Mouse (Mus musculus): ENCODE results near the gene Gpsm1. TPM values are rescaled to one million over a fixed set of nuclear protein-coding genes. Genes with fewer than 3 reads are reported as not detected.

The Gpsm1 gene
- polyA plus RNA-seq, 2 experiments = 1.1 to 2.3 TPM

DNA sequence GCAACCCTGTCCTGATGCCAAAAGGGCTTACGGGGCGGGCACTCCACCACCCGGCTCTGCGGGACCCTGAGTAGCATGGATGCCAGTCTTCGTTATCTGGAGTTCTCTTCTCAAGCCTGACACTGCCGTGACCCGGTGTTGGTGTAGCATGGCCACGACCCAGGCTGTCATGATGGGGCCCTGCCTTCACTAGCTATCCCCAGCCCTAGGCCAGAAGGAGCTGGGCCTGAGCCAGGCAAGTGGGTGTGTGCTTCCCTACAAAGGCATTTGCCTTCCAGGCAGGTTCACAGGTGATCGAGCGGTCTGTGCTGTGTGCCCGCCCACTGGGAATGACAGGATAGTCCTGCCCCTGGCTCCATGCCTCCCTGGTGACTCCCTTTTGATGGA, 603 bp downstream of the Gpsm1 start:
- TF ChIP-seq EP300 (IDR thresholded peaks at IDR 0.05; ENCODE audit: low read depth) (no peak), CTCF (IDR thresholded peaks at IDR 0.05; ENCODE audit: low read depth) (no peak)
- WGBS (ENCODE audit: insufficient replicate concordance) = 5% methylated on average over 11 of the region's 11 CpGs
- peak overlapping the region; percentile 64 for H3K4me2 ChIP-seq (ENCODE audit: low read depth)
- no peak for DNase-seq (ENCODE audit: low read depth in 3 of 3, low spot score in 3 of 3)
- H3K27ac ChIP-seq = no peak overlapping the region
- H3K9me3 ChIP-seq (ENCODE audit: control insufficient read depth, low read length) = no peaks in the 10 kb centered on the region
- ATAC-seq (ENCODE audit: insufficient read depth) = peak; percentile 38; the same call in 1 of the 2 replicates
- H3K27me3 ChIP-seq (ENCODE audit: control insufficient read depth, insufficient read depth, low read length) = no peaks in the 10 kb centered on the region
- H3K9ac ChIP-seq (replicated peaks) = 0 out of 2 replicates have a peak overlapping the region, but pooled peaks have one; percentile 3
- H3K4me3 ChIP-seq (ENCODE audit: insufficient read depth in 1 of 2, low read depth in 2 of 2, low read length in 2 of 2) = peak overlapping the region; percentile 37 to 54
- H3K4me1 ChIP-seq (replicated peaks; ENCODE audit: control insufficient read depth in 2 of 2, insufficient read depth in 2 of 2, low read length in 1 of 2) = no peaks in the 10 kb centered on the region
- no peaks in the 10 kb centered on the region for H3K36me3 ChIP-seq (replicated peaks; ENCODE audit: control insufficient read depth, insufficient read depth, low read depth)

- ATAC-seq (ENCODE audit: insufficient read depth) (no peak), DNase-seq (ENCODE audit: low read depth in 3 of 3, low spot score in 3 of 3) (no peak)
- 70% methylated on average over 9 of the region's 9 CpGs for WGBS (ENCODE audit: insufficient replicate concordance)
- no peak overlapping the region; the same call in 1 of the 2 replicates for H3K4me2 ChIP-seq (ENCODE audit: low read depth)
- H3K27me3 ChIP-seq (ENCODE audit: control insufficient read depth, insufficient read depth, low read length) = no peaks in the 10 kb centered on the region
- H3K36me3 ChIP-seq (replicated peaks; ENCODE audit: control insufficient read depth, insufficient read depth, low read depth) = no peaks in the 10 kb centered on the region
- H3K4me3 ChIP-seq (ENCODE audit: insufficient read depth in 1 of 2, low read depth in 2 of 2, low read length in 2 of 2) = no peak overlapping the region
- H3K4me1 ChIP-seq (replicated peaks; ENCODE audit: control insufficient read depth in 2 of 2, insufficient read depth in 2 of 2, low read length in 1 of 2) = no peaks in the 10 kb centered on the region
- no peak overlapping the region for H3K9ac ChIP-seq (replicated peaks)
- TF ChIP-seq EP300 (IDR thresholded peaks at IDR 0.05; ENCODE audit: low read depth) (no peak), CTCF (IDR thresholded peaks at IDR 0.05; ENCODE audit: low read depth) (no peak)
- H3K9me3 ChIP-seq (ENCODE audit: control insufficient read depth, low read length) = no peaks in the 10 kb centered on the region
- H3K27ac ChIP-seq = no peak overlapping the region
Measured at GRCm38 (mm10) chr2:26316576-26317246, 1.4 kb downstream of the Gpsm1 start.

GRCm38 (mm10) chr2:26317371-26317770, 2.1 kb downstream of the Gpsm1 start:
- no peaks in the 10 kb centered on the region for H3K27me3 ChIP-seq (ENCODE audit: control insufficient read depth, insufficient read depth, low read length)
- H3K4me1 ChIP-seq (replicated peaks; ENCODE audit: control insufficient read depth in 2 of 2, insufficient read depth in 2 of 2, low read length in 1 of 2) = no peaks in the 10 kb centered on the region
- no peak overlapping the region for H3K4me2 ChIP-seq (ENCODE audit: low read depth)
- WGBS (ENCODE audit: insufficient replicate concordance) = 52% methylated on average over 3 of the region's 3 CpGs
- no peak for TF ChIP-seq CTCF (IDR thresholded peaks at IDR 0.05; ENCODE audit: low read depth)
- no peak for TF ChIP-seq EP300 (IDR thresholded peaks at IDR 0.05; ENCODE audit: low read depth)
- H3K9ac ChIP-seq (replicated peaks) = no peak overlapping the region
- H3K27ac ChIP-seq = no peak overlapping the region
- DNase-seq (ENCODE audit: low read depth in 3 of 3, low spot score in 3 of 3) = no peak
- H3K4me3 ChIP-seq (ENCODE audit: insufficient read depth in 1 of 2, low read depth in 2 of 2, low read length in 2 of 2) = no peak overlapping the region
- H3K9me3 ChIP-seq (ENCODE audit: control insufficient read depth, low read length) = no peaks in the 10 kb centered on the region
- no peak for ATAC-seq (ENCODE audit: insufficient read depth)
- no peaks in the 10 kb centered on the region for H3K36me3 ChIP-seq (replicated peaks; ENCODE audit: control insufficient read depth, insufficient read depth, low read depth)

DNA sequence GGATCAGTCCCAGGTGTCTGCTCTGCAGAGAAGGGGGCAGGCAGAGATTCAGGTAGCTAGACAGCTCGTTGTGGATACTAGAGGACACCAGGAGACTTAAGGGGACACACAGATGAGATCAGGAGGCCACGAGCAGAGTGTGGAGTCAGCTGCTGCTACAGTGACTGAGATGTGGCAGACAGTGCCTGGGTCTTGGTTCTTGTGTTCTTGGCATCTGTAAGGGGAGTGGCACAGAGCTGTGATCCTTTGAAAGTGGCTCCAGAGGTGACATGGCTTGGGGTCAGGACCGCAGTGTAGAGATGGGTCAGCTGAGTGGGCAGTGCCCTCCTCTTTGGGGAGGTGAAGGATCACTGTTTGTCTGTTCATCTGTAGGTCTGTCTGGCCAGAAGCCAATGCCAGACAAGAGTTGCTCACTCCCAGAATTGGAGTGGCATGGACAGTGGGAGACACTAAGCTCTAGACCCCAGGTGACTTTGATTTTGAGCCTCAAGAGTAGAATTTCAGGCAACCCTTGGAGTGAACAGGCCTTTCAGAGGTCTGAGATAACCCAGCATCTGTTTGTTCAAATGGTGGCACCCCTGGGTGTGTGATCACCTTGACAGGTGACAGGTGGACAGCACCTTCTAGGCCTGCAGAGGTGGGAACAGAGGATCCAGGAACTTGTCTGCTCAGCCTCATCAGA, 2.8 kb downstream of the Gpsm1 start:
- no peak overlapping the region for H3K4me3 ChIP-seq (ENCODE audit: insufficient read depth in 1 of 2, low read depth in 2 of 2, low read length in 2 of 2)
- H3K27ac ChIP-seq = no peak overlapping the region
- no peak for DNase-seq (ENCODE audit: low read depth in 3 of 3, low spot score in 3 of 3)
- no peak overlapping the region for H3K4me2 ChIP-seq (ENCODE audit: low read depth)
- TF ChIP-seq EP300 (IDR thresholded peaks at IDR 0.05; ENCODE audit: low read depth) (no peak), CTCF (IDR thresholded peaks at IDR 0.05; ENCODE audit: low read depth) (no peak)
- no peak for ATAC-seq (ENCODE audit: insufficient read depth)
- H3K4me1 ChIP-seq (replicated peaks; ENCODE audit: control insufficient read depth in 2 of 2, insufficient read depth in 2 of 2, low read length in 1 of 2) = no peaks in the 10 kb centered on the region
- no peak overlapping the region for H3K9ac ChIP-seq (replicated peaks)
- H3K27me3 ChIP-seq (ENCODE audit: control insufficient read depth, insufficient read depth, low read length) = no peaks in the 10 kb centered on the region
- 60% methylated on average over 3 of the region's 3 CpGs for WGBS (ENCODE audit: insufficient replicate concordance)
- H3K36me3 ChIP-seq (replicated peaks; ENCODE audit: control insufficient read depth, insufficient read depth, low read depth) = no peaks in the 10 kb centered on the region
- H3K9me3 ChIP-seq (ENCODE audit: control insufficient read depth, low read length) = no peaks in the 10 kb centered on the region

GRCm38 (mm10) chr2:26319109-26319508, 3.8 kb downstream of the Gpsm1 start:
- TF ChIP-seq EP300 (IDR thresholded peaks at IDR 0.05; ENCODE audit: low read depth) = no peak
- TF ChIP-seq CTCF (IDR thresholded peaks at IDR 0.05; ENCODE audit: low read depth) = no peak
- Histone ChIP-seq H3K27ac (no peak overlapping the region), H3K4me1 (replicated peaks; ENCODE audit: control insufficient read depth in 2 of 2, insufficient read depth in 2 of 2, low read length in 1 of 2) (no peaks in the 10 kb centered on the region), H3K4me3 (ENCODE audit: insufficient read depth in 1 of 2, low read depth in 2 of 2, low read length in 2 of 2) (no peak overlapping the region), H3K36me3 (replicated peaks; ENCODE audit: control insufficient read depth, insufficient read depth, low read depth) (no peaks in the 10 kb centered on the region), H3K4me2 (ENCODE audit: low read depth) (no peak overlapping the region), H3K27me3 (ENCODE audit: control insufficient read depth, insufficient read depth, low read length) (no peaks in the 10 kb centered on the region), H3K9ac (replicated peaks) (no peak overlapping the region), H3K9me3 (ENCODE audit: control insufficient read depth, low read length) (no peaks in the 10 kb centered on the region)
- DNase-seq (ENCODE audit: low read depth in 3 of 3, low spot score in 3 of 3) (no peak), ATAC-seq (ENCODE audit: insufficient read depth) (no peak)
- WGBS (ENCODE audit: insufficient replicate concordance) = 70% methylated on average over 9 of the region's 9 CpGs

Data from liver, embryonic 14.5 days (tissue).